Mouse (Mus musculus): ENCODE data around the gene Prf1. TPM values are rescaled to one million over a fixed set of nuclear protein-coding genes. Genes with fewer than 3 reads are reported as not detected.

The Prf1 gene
- total RNA-seq, 1 experiment: not detected

DNA sequence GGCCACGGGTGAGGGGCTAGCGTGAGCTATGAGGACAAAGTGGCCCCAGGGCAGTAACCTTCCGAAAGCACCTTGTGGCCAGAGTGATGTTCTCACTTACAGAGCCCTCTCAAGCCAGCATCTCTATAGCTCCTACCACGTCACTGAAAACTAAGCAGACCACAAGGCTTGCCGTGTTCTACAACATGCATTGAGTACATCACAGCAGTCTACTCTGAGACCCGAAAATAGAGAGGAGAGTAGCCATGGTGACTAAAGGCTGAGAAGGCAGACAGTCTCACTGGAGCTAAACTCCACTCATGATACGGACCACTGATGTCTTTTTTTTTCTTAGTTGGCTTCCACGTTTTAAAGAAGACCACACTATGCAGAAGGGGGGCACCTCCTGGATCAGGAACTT is 34.0 kb upstream of the Prf1 start:
- in situ Hi-C loops (cut with MboI; ENCODE audit: low sequenced_read_pairs in 2 of 2, unreplicated experiment in 2 of 2): no loop called here
- no peak overlapping the region for H3K9ac ChIP-seq (ENCODE audit: insufficient read depth, low read depth, low read length, poor library complexity, severe bottlenecking)
- DNase-seq (ENCODE audit: low read depth, low spot score): no peak
- H3K27ac ChIP-seq (ENCODE audit: insufficient read depth, low read depth, low read length, poor library complexity, severe bottlenecking): no peak overlapping the region
- no peaks in the 10 kb centered on the region for H3K4me1 ChIP-seq (ENCODE audit: control insufficient read depth in 2 of 2, insufficient read depth in 2 of 2, low read length in 2 of 2, poor library complexity in 1 of 2)
- H3K4me3 ChIP-seq (ENCODE audit: insufficient read depth in 1 of 2, low read depth in 1 of 2, low read length in 2 of 2, poor library complexity in 1 of 2, severe bottlenecking in 1 of 2): no peak overlapping the region
- TF ChIP-seq HCFC1 (IDR thresholded peaks at IDR 0.05; ENCODE audit: borderline replicate concordance, insufficient read depth, low read length) (no peak), ZNF384 (IDR thresholded peaks at IDR 0.05; ENCODE audit: low read depth, low read length) (no peak), MAFK (IDR thresholded peaks at IDR 0.05; ENCODE audit: insufficient read depth, low read depth, low read length) (no peak), ZC3H11A (IDR thresholded peaks at IDR 0.05; ENCODE audit: borderline replicate concordance, low read depth, low read length) (no peak), CHD2 (IDR thresholded peaks at IDR 0.05; ENCODE audit: low read depth, low read length) (no peak)
- no peaks in the 10 kb centered on the region; the same call in 1 of the 2 replicates for H3K9me3 ChIP-seq (ENCODE audit: control insufficient read depth, insufficient read depth, low read depth, low read length)
- H3K36me3 ChIP-seq (ENCODE audit: control insufficient read depth, insufficient read depth, low read length, poor library complexity, severe bottlenecking): peaks cover 1% of the 10 kb centered on the region; the same call in 1 of the 2 replicates

DNA sequence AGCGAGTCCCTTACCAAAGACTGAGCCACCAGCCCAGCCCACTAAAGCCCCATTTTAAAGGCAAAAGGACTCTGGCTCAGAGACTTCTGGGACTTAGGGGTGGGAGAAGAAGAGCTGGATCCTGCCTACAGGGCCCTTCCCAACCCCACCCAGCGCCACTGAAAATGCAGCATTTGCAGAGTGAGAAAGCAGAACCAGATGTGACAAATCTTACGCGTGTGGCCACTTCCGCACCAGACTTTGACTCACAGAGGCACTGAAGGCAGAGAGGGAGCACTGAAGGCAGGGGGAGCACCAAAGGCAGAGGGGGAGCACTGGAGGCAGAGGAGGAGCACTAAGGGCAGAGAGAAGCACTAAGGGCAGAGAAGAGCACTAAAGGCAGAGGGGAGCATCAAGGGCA is 30.3 kb upstream of the Prf1 start:
- Histone ChIP-seq H3K9me3 (ENCODE audit: control insufficient read depth, insufficient read depth, low read depth, low read length) (no peaks in the 10 kb centered on the region; the same call in 1 of the 2 replicates), H3K4me3 (ENCODE audit: insufficient read depth in 1 of 2, low read depth in 1 of 2, low read length in 2 of 2, poor library complexity in 1 of 2, severe bottlenecking in 1 of 2) (no peak overlapping the region), H3K27ac (ENCODE audit: insufficient read depth, low read depth, low read length, poor library complexity, severe bottlenecking) (no peak overlapping the region), H3K4me1 (ENCODE audit: control insufficient read depth in 2 of 2, insufficient read depth in 2 of 2, low read length in 2 of 2, poor library complexity in 1 of 2) (peaks cover 2 to 3% of the 10 kb centered on the region in 2 experiments; a peak in 2 of 4 replicates), H3K9ac (ENCODE audit: insufficient read depth, low read depth, low read length, poor library complexity, severe bottlenecking) (no peak overlapping the region), H3K36me3 (ENCODE audit: control insufficient read depth, insufficient read depth, low read length, poor library complexity, severe bottlenecking) (peaks cover 2% of the 10 kb centered on the region; the same call in 1 of the 2 replicates)
- in situ Hi-C loops (cut with MboI; ENCODE audit: low sequenced_read_pairs in 2 of 2, unreplicated experiment in 2 of 2): no loop called here
- TF ChIP-seq MAFK (IDR thresholded peaks at IDR 0.05; ENCODE audit: insufficient read depth, low read depth, low read length) (no peak), ZNF384 (IDR thresholded peaks at IDR 0.05; ENCODE audit: low read depth, low read length) (no peak), HCFC1 (IDR thresholded peaks at IDR 0.05; ENCODE audit: borderline replicate concordance, insufficient read depth, low read length) (no peak), CHD2 (IDR thresholded peaks at IDR 0.05; ENCODE audit: low read depth, low read length) (no peak), ZC3H11A (IDR thresholded peaks at IDR 0.05; ENCODE audit: borderline replicate concordance, low read depth, low read length) (no peak)
- DNase-seq (ENCODE audit: low read depth, low spot score): no peak

DNA sequence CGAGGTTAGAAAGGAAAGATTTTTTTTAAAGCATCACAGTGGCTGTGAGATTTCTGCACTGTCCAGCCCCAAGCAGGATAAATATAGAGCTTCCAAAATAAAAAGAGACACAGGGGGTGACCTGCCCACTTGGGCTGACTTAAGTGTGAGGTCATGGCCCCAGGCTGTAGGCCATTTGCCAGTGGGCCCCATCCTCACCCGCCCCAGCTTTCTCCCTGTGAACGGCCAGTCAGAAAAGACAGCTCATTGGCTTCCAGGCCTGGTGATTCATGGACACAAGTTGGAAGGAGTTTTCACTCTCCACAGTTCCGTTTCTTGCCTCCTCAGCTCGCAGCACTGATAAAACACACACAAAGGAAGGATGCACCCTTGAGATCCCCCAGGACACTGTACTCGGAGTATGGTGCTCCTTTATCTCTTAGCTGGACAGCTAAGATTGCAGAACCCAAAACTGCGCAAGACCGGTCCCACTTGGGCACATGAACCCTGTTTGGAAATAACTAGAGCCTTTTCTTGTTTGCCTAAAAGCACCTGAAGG is 25.5 kb upstream of the Prf1 start:
- peaks cover 5 to 11% of the 10 kb centered on the region in 2 experiments; a peak in 3 of 4 replicates for H3K4me1 ChIP-seq (ENCODE audit: control insufficient read depth in 2 of 2, insufficient read depth in 2 of 2, low read length in 2 of 2, poor library complexity in 1 of 2)
- H3K9ac ChIP-seq (ENCODE audit: insufficient read depth, low read depth, low read length, poor library complexity, severe bottlenecking): peak overlapping the region; percentile 89; the same call in 1 of the 2 replicates
- in situ Hi-C loops (cut with MboI; ENCODE audit: low sequenced_read_pairs in 2 of 2, unreplicated experiment in 2 of 2): no loop called here
- H3K27ac ChIP-seq (ENCODE audit: insufficient read depth, low read depth, low read length, poor library complexity, severe bottlenecking): no peak overlapping the region
- TF ChIP-seq CHD2 (IDR thresholded peaks at IDR 0.05; ENCODE audit: low read depth, low read length): no peak
- no peak for TF ChIP-seq ZNF384 (IDR thresholded peaks at IDR 0.05; ENCODE audit: low read depth, low read length)
- no peak for TF ChIP-seq MAFK (IDR thresholded peaks at IDR 0.05; ENCODE audit: insufficient read depth, low read depth, low read length)
- TF ChIP-seq HCFC1 (IDR thresholded peaks at IDR 0.05; ENCODE audit: borderline replicate concordance, insufficient read depth, low read length): no peak
- no peak for TF ChIP-seq ZC3H11A (IDR thresholded peaks at IDR 0.05; ENCODE audit: borderline replicate concordance, low read depth, low read length)
- no peaks in the 10 kb centered on the region for H3K9me3 ChIP-seq (ENCODE audit: control insufficient read depth, insufficient read depth, low read depth, low read length)
- H3K4me3 ChIP-seq (ENCODE audit: insufficient read depth in 1 of 2, low read depth in 1 of 2, low read length in 2 of 2, poor library complexity in 1 of 2, severe bottlenecking in 1 of 2): peak overlapping the region; percentile 77 to 87
- DNase-seq (ENCODE audit: low read depth, low spot score): no peak
- peaks cover 2% of the 10 kb centered on the region; the same call in 1 of the 2 replicates for H3K36me3 ChIP-seq (ENCODE audit: control insufficient read depth, insufficient read depth, low read length, poor library complexity, severe bottlenecking)

DNA sequence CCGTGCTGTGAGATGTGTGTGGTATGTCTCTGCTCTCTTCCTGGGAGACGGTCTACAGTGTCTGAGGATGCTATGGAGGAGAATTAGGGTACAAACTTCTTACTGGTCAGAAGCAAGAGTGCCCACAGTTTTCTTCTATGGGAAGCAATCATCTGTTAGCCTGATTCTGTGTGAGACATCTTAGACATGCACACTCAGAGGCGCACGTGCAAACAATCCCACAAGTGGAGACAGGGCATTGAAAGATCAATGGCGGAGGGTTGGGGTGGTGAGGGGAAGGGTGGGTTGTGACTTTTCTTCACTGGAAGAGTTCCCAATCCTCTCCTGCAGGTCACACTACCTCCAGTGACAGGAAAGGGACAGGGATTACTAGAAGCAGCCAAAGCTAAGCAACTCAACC is 25.0 kb upstream of the Prf1 start:
- Histone ChIP-seq H3K4me3 (ENCODE audit: insufficient read depth in 1 of 2, low read depth in 1 of 2, low read length in 2 of 2, poor library complexity in 1 of 2, severe bottlenecking in 1 of 2) (peak overlapping the region; percentile 77 to 87), H3K36me3 (ENCODE audit: control insufficient read depth, insufficient read depth, low read length, poor library complexity, severe bottlenecking) (peaks cover 2% of the 10 kb centered on the region; the same call in 1 of the 2 replicates), H3K27ac (ENCODE audit: insufficient read depth, low read depth, low read length, poor library complexity, severe bottlenecking) (no peak overlapping the region), H3K9ac (ENCODE audit: insufficient read depth, low read depth, low read length, poor library complexity, severe bottlenecking) (peak overlapping the region; percentile 89), H3K4me1 (ENCODE audit: control insufficient read depth in 2 of 2, insufficient read depth in 2 of 2, low read length in 2 of 2, poor library complexity in 1 of 2) (peaks cover 5 to 11% of the 10 kb centered on the region in 2 experiments; a peak in 3 of 4 replicates), H3K9me3 (ENCODE audit: control insufficient read depth, insufficient read depth, low read depth, low read length) (no peaks in the 10 kb centered on the region)
- TF ChIP-seq ZNF384 (IDR thresholded peaks at IDR 0.05; ENCODE audit: low read depth, low read length) (no peak), MAFK (IDR thresholded peaks at IDR 0.05; ENCODE audit: insufficient read depth, low read depth, low read length) (no peak), CHD2 (IDR thresholded peaks at IDR 0.05; ENCODE audit: low read depth, low read length) (no peak), ZC3H11A (IDR thresholded peaks at IDR 0.05; ENCODE audit: borderline replicate concordance, low read depth, low read length) (no peak), HCFC1 (IDR thresholded peaks at IDR 0.05; ENCODE audit: borderline replicate concordance, insufficient read depth, low read length) (no peak)
- no peak for DNase-seq (ENCODE audit: low read depth, low spot score)
- in situ Hi-C loops (cut with MboI; ENCODE audit: low sequenced_read_pairs in 2 of 2, unreplicated experiment in 2 of 2): no loop called here
